Mouse (Mus musculus) intestine, embryonic 16.5 days (tissue): Measurements from ENCODE around the gene Rab5a. TPM values are rescaled to one million over a fixed set of nuclear protein-coding genes. Genes with fewer than 3 reads are reported as not detected.
A peak's percentile ranks its signal among the peaks of the same experiment; 100 is the strongest.

Experiments used
- ATAC-seq: fragments of 200-750 bp; cut with Nextera tagmentation; 2 replicates; pipeline ENCODE4 v1.8.0; 2017; ENCODE audit warnings: moderate TSS enrichment, moderate library complexity
- H3K27ac ChIP-seq: fragments of 300-500 bp; sonication (generic); 2 replicates; pipeline ENCODE4 v1.5.1; 2014; ENCODE audit warnings: mild to moderate bottlenecking, low read length
- H3K27me3 ChIP-seq: fragments of 300-500 bp; sonication (generic); replicated peaks from 2 replicates; pipeline ENCODE4 v1.6.1; 2014; ENCODE audit warnings: low read length, control low read depth, mixed read lengths; ENCODE audit not compliant: control insufficient read depth, insufficient read depth
- H3K36me3 ChIP-seq: fragments of 300-500 bp; sonication (generic); 2 replicates; pipeline ENCODE4 v1.6.1; 2014; ENCODE audit warnings: low read length, control low read depth; ENCODE audit not compliant: control insufficient read depth, insufficient read depth
- H3K4me1 ChIP-seq: fragments of 300-500 bp; sonication (generic); 2 replicates; pipeline ENCODE4 v1.6.1; 2014; ENCODE audit warnings: low read length, control low read depth, mixed read lengths; ENCODE audit not compliant: control insufficient read depth, insufficient read depth
- H3K4me2 ChIP-seq: fragments of 300-500 bp; sonication (generic); 2 replicates; pipeline ENCODE4 v1.6.1; 2014; ENCODE audit warnings: low read depth, low read length, control low read depth
- H3K4me3 ChIP-seq: fragments of 300-500 bp; sonication (generic); 2 replicates; pipeline ENCODE4 v1.5.1; 2014; ENCODE audit warnings: mild to moderate bottlenecking, low read length
- H3K9ac ChIP-seq: fragments of 300-500 bp; sonication (generic); 2 replicates; pipeline ENCODE4 v1.6.1; 2014; ENCODE audit warnings: low read depth, low read length
- H3K9me3 ChIP-seq: fragments of 300-500 bp; sonication (generic); 2 replicates; pipeline ENCODE4 v1.6.1; 2016; ENCODE audit warnings: low read length, control low read depth; ENCODE audit not compliant: control insufficient read depth
- WGBS: fragments of 180-500 bp; shearing (Covaris S2); extraction: QIAGEN DNeasy Blood & Tissue Kit; methylation state at CpG from one replicate; pipeline ENCODE4 v1.1.7; 2014; 5-methylcytosine and 5-hydroxymethylcytosine counted together
- polyA plus RNA-seq: library from polyadenylated mRNA; unstranded; fragments of >200 nt; fragmentation: Nextera tagmentation; extraction: Ambion mirVana; gene quantifications from 2 replicates; pipeline ENCODE4 v1.2.1, GENCODE M21; 2015

Gene Rab5a
- polyA plus RNA-seq, 1 experiment from 2014 or later, result 61.0 TPM

DNA sequence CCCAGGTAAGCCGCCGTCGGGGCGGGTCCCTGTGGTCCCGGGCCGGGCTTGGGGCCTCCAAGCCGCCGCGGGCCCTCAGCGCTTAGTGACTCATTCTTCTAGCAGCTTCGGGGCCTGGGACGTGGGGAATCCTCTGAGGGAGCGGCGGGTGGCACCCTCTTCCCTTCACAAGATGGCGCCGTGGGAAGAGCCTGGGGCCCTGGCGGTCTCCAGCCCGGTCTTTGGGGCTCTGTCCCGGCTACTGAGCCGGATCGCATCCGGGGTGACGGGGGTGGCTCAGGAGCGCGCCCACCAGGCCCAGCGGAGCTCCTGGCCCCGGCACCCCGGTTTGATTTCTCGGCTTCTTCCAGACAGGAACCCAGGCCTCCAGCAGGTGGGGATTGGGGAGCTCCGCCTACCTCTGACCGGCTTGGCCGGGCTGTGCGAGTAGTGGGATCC lies 589 bp downstream of the Rab5a start:
- no peaks in the 10 kb centered on the region for H3K27me3 ChIP-seq
- peak overlapping the region; percentile 78 for H3K4me2 ChIP-seq

DNA sequence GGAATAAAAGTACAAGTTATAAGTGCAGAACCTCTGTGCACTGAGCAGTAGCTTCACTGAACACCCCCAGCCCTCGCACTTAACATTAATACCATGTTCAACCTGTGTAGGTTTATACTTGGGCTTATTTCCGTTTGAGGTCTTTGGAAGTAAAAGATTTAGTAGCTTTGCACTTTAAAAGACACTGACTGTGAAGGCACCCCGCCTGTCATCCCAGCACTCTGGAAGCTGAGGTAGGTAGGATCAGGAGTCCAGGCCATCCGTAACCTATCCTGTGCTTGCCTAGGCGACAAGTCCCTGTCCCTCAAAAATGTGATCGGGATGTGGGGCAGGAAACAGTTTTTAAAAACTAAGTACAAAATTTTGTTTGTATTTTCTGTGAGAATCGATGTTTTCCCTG lies 1.4 kb downstream of the Rab5a start:
- Histone ChIP-seq H3K36me3 (no peaks in the 10 kb centered on the region), H3K4me3 (peak overlapping the region; percentile 97), H3K27ac (no peak overlapping the region), H3K27me3 (no peaks in the 10 kb centered on the region), H3K9ac (peak overlapping the region; percentile 99), H3K4me1 (peaks cover 6% of the 10 kb centered on the region), H3K9me3 (no peaks in the 10 kb centered on the region), H3K4me2 (peak overlapping the region; percentile 78)
- 44% methylated on average over 7 of the region's 7 CpGs for WGBS
- no peak for ATAC-seq

More for the DNA sequence above, 589 bp downstream of the Rab5a start:
- H3K27ac ChIP-seq, result peak overlapping the region; percentile 100
- no peaks in the 10 kb centered on the region for H3K9me3 ChIP-seq
- H3K36me3 ChIP-seq, result no peaks in the 10 kb centered on the region
- peak overlapping the region; percentile 99 for H3K9ac ChIP-seq
- 0% methylated on average over 33 of the region's 33 CpGs for WGBS
- peak; percentile 20 for ATAC-seq
- peak overlapping the region; percentile 97 for H3K4me3 ChIP-seq
- H3K4me1 ChIP-seq, result peaks cover 6% of the 10 kb centered on the region

DNA sequence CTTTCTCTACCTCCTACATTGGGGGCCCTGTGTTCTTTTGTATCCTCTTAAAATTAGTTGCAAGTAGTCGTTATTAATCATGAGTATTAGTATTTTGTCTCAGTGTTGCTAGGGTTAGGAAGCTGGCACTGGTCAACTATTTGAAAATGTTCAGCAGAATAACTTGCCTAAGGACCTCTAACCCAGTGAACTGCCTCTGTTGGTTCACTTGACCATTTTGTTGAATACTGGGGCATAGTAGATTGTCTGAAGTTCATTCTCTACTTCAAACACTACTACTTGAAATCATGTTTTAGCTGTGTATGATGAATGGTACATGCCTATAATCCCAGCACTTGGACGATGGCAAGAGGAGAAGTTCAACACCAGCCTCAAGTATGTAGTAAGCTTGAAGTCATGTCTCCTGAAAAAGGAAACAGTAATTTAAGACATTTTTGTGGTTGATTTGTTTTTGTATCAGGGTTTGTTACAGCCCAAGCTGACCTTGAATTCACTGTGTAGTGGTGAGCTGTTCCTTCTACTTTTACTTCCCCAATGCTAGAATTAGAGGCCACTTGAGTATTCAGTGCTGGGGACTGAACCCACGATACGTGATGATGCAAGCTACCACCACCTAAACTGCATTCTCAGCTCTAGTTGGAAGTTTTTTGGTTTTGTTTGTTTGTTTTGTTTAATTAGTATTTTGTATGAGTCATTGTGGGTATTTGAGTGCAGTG lies 9.4 kb downstream of the Rab5a start:
- Histone ChIP-seq H3K9ac (no peak overlapping the region), H3K27me3 (no peaks in the 10 kb centered on the region), H3K36me3 (peaks cover 3% of the 10 kb centered on the region; the same call in 1 of the 2 replicates), H3K27ac (no peak overlapping the region), H3K4me3 (no peak overlapping the region), H3K4me2 (no peak overlapping the region), H3K9me3 (no peaks in the 10 kb centered on the region), H3K4me1 (no peaks in the 10 kb centered on the region)
- no peak for ATAC-seq
- WGBS, result 87% methylated on average over 4 of the region's 4 CpGs

DNA sequence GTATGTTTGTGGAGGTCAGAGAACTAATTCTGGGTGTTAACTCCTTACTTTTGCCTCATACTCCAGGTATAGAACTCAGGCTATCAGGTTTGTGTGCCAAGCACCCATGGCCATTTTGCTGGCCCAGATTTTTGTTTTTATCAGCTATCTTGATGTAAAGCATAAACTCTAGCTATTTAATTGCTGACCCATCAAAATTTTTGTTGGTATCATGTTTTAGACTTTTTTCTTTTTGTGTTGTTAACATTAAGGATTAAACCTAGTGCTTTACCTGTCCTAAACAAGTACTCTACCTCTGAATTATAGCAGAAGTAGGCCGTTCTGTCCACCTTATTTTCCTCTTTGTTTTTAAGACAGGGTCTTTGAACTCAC lies 10.0 kb downstream of the Rab5a start:
- H3K36me3 ChIP-seq, result peaks cover 3% of the 10 kb centered on the region; the same call in 1 of the 2 replicates
- no peak overlapping the region for H3K4me2 ChIP-seq
- 98% methylated on average over 1 of the region's 1 CpGs for WGBS
- H3K4me1 ChIP-seq, result no peaks in the 10 kb centered on the region
- no peak overlapping the region for H3K4me3 ChIP-seq
- H3K27ac ChIP-seq, result no peak overlapping the region
- H3K9ac ChIP-seq, result no peak overlapping the region
- no peak for ATAC-seq
- H3K27me3 ChIP-seq, result no peaks in the 10 kb centered on the region
- no peaks in the 10 kb centered on the region for H3K9me3 ChIP-seq

DNA sequence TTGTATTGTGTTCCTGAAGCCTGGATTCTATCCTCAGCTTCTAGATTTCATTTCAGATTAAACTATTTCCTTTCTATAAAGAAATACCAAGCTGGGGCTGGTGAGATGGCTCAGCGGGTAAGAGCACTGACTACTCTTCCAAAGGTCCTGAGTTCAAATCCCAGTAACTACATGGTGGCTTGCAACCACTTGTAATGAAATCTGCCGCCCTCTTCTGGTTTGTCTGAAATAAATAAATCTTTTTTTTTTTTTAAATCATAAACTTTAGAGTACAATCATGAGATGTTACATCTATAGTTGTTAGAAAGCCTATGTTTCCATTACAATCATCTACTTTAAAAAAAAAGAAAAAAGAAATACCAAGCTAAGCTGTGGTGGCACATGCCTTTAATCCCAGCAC lies 23.9 kb downstream of the Rab5a start:
- ATAC-seq, result no peak
- no peak overlapping the region for H3K4me2 ChIP-seq
- no peaks in the 10 kb centered on the region for H3K27me3 ChIP-seq
- no peak overlapping the region for H3K9ac ChIP-seq
- 97% methylated on average over 2 of the region's 2 CpGs for WGBS
- H3K9me3 ChIP-seq, result no peaks in the 10 kb centered on the region
- H3K4me1 ChIP-seq, result no peaks in the 10 kb centered on the region
- H3K27ac ChIP-seq, result no peak overlapping the region
- H3K36me3 ChIP-seq, result peaks cover 11% of the 10 kb centered on the region; the same call in 1 of the 2 replicates
- no peak overlapping the region for H3K4me3 ChIP-seq

DNA sequence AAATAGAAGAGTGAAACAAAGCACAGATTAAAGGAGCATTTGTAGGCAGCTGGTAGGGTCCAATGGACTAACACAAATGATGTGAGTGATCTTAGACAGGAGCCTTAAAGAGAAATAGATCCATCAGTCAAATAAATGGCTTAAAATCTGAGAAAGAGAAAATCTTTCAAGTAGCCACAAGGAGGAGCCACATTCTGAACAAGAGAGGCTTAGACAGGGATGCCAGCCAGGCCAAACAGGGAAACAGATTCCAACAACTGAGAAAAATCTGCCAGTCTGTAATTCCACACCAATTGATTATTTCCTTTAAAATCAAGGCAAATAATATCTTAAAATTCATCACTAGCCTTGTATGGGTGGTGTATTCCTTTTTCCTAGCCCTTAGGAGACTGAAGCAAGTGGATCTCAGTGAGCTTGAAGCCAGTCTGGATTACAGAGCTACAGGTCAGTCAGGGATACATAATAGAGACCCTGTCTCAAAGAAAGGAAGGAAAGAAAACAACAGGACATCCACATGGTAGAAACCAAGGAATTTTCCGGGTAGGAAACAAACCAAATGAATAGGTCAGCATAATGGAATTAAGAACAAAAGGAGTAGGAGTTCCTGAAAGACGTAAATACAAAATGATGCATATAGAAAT lies 33.4 kb downstream of the Rab5a start:
- WGBS, result 86% methylated on average over 2 of the region's 2 CpGs
- ATAC-seq, result no peak

DNA sequence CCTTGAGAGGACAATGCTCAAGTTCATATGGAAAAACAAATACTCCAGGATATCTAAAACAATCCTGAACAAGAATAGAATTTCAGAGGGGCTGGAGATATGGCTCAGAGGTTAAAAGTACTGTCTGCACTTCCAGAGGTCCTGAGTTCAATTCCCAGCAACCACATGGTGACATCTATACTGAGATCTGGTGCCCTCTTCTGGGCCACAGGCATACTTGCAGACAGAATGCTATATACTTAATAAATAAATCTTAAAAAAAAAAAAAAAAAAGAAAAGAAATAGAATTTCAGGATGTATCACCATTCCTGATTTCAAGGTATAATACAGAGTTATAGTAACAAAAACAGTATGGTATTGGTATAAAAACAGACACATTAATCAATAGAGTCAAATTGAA lies 40.3 kb downstream of the Rab5a start:
- Histone ChIP-seq H3K36me3 (peaks cover 8% of the 10 kb centered on the region; the same call in 1 of the 2 replicates), H3K9ac (no peak overlapping the region), H3K4me1 (no peaks in the 10 kb centered on the region), H3K9me3 (no peaks in the 10 kb centered on the region), H3K4me3 (no peak overlapping the region), H3K27ac (no peak overlapping the region), H3K27me3 (no peaks in the 10 kb centered on the region), H3K4me2 (no peak overlapping the region)
- no peak for ATAC-seq

More for the DNA sequence above, 33.4 kb downstream of the Rab5a start:
- Histone ChIP-seq H3K9ac (no peak overlapping the region), H3K9me3 (no peaks in the 10 kb centered on the region), H3K27ac (no peak overlapping the region), H3K4me1 (no peaks in the 10 kb centered on the region), H3K27me3 (no peaks in the 10 kb centered on the region), H3K4me3 (no peak overlapping the region), H3K36me3 (peaks cover 8% of the 10 kb centered on the region; the same call in 1 of the 2 replicates), H3K4me2 (no peak overlapping the region)

DNA sequence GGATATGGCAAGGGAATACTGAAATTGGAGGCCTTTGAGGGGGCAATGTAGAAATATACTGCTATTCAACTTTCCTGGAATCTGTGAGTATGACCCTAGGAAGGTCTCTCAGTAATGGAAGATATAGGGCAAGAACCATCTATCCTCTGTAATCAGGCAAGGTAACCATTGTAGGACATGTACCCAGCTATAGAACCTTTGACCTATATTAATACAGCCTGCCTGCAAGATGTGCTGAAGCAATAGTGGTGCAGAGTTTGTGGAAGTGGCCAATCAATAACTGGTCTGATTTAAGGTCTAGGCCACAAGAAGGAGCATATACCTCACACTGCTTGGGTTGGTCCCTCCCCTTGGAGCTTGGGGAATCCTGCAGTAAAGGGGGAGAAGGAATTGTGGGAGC lies 41.5 kb downstream of the Rab5a start:
- Histone ChIP-seq H3K27ac (no peak overlapping the region), H3K27me3 (no peaks in the 10 kb centered on the region), H3K4me3 (no peak overlapping the region), H3K36me3 (peaks cover 2% of the 10 kb centered on the region; the same call in 1 of the 2 replicates), H3K4me1 (no peaks in the 10 kb centered on the region), H3K9ac (no peak overlapping the region), H3K9me3 (no peaks in the 10 kb centered on the region), H3K4me2 (no peak overlapping the region)
- no peak for ATAC-seq

DNA sequence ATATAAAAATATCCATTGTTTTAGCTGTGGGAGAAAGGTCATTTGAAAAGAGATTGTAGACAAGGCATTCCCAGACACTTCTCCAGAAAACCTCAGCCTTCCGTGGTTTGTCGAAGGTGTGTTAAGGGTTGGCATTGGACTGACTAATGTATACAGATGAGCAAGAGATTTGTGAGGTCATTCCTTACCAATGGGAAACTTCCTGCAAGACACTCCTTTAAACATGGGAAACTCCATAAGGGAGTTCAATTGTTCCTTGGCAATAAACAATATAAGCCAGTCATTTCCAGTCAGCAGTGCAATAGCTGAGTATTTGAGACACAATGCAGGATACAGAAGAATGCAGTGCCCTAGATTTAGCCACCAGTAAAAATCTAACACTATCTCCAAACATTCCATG lies 49.0 kb downstream of the Rab5a start:
- no peak overlapping the region for H3K9ac ChIP-seq
- H3K4me2 ChIP-seq, result no peak overlapping the region
- H3K4me1 ChIP-seq, result no peaks in the 10 kb centered on the region
- no peak for ATAC-seq
- H3K36me3 ChIP-seq, result no peaks in the 10 kb centered on the region
- no peaks in the 10 kb centered on the region for H3K9me3 ChIP-seq
- H3K27ac ChIP-seq, result no peak overlapping the region
- H3K4me3 ChIP-seq, result no peak overlapping the region
- WGBS, result 72% methylated on average over 2 of the region's 2 CpGs
- H3K27me3 ChIP-seq, result no peaks in the 10 kb centered on the region
